ENCODE assay signal across 10 mouse cellular contexts in the genomic region with DNA sequence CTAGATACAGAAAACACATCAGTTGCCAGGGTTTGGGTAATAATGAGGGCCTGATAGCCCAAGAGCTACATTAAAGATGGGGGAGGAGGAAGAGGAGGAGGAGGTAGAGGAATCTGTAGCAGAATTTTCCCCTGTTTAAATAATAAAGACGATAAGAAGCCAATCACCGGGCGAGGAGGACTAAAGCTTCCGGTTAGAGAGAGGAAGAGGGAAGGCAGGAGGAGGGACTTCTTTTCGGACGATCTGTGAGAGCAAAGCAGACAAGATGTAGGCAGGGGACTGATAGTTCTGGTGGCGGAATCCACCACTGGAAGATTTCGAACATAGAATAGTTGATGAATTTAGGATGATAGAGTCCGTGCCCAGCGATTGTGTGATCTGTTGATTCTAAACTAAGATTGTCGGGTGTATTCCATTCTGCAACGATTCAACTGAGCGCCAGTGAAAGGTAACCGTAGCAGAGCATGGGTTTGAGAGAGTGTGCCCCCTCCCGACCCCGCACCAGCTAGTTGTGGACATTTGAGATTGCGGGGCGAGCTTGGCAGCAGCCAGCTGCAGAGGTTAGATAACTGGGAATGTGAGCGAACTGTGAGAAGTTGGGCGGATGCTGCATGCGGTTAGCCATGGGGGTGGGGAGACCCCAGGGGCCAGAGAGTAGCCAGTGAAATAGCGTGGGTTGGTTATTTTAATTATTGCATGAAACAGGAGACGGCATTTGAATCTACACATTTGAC. TPM values are rescaled to one million over a fixed set of nuclear protein-coding genes. Genes with fewer than 3 reads are reported as not detected.
DNase-seq lines count a peak whose midpoint lies in the region; ATAC-seq lines count a peak whose summit lies in the region.
"Had no signal": no experiment of that assay in that cellular context is flagged by ENCODE, and none has a peak within 500 bp of the region (broad histone marks: within the 10 kb centered on the region; RNA-seq: fewer than 3 reads in every experiment).

No protein-coding gene starts in this region.

- peak overlapping the region; percentile 38 to 57 for H3K4me3 ChIP-seq in heart, embryonic 14.5 days (ENCODE audit: control insufficient read depth in 1 of 2, insufficient read depth in 1 of 2, low read depth in 1 of 2, low read length in 2 of 2)
- H3K4me3 ChIP-seq in embryonic facial prominence, embryonic 10.5 days: 0 out of 2 replicates have a peak overlapping the region, but pooled peaks have one; percentile 23

- intact Hi-C loops in heart, postnatal 14 days (cut with DNase I): no loop called here

- no peaks in the 10 kb centered on the region for H3K27me3 ChIP-seq in heart, embryonic 14.5 days (ENCODE audit: control insufficient read depth, insufficient read depth, low read length)
- no peaks in the 10 kb centered on the region for H3K27me3 ChIP-seq in embryonic facial prominence, embryonic 10.5 days (replicated peaks; ENCODE audit: low read depth, poor library complexity, severe bottlenecking)

- H3K9ac ChIP-seq in heart, embryonic 14.5 days (ENCODE audit: low read length): peak overlapping the region; percentile 27

- no peak for DNase-seq in heart, postnatal 14 days
- peak; percentile 72 for DNase-seq in ES-CJ7 (ENCODE audit: low read depth, low spot score)
- no peak for DNase-seq in embryonic facial prominence, embryonic 10.5 days (ENCODE audit: low spot score)
- peak; percentile 5 for DNase-seq in lung, postnatal 10 days
- DNase-seq in cerebellum, adult 11-12 months: no peak
- no peak for DNase-seq in ovary, postnatal 14 days (ENCODE audit: low spot score)
- DNase-seq in right cerebral cortex, postnatal 4 days: no peak
- DNase-seq: embryo, embryonic 11 days had no signal

- H3K4me1 ChIP-seq in heart, embryonic 14.5 days (ENCODE audit: control insufficient read depth in 2 of 2, insufficient read depth in 2 of 2, low read length in 2 of 2): no peaks in the 10 kb centered on the region
- H3K4me1 ChIP-seq in embryonic facial prominence, embryonic 10.5 days: peaks cover 21% of the 10 kb centered on the region

- no peaks in the 10 kb centered on the region for H3K36me3 ChIP-seq in heart, embryonic 14.5 days (ENCODE audit: control insufficient read depth, insufficient read depth, low read length)
- H3K36me3 ChIP-seq in embryonic facial prominence, embryonic 10.5 days (replicated peaks): no peaks in the 10 kb centered on the region

- ATAC-seq in heart, embryonic 14.5 days (ENCODE audit: insufficient number of reproducible peaks, insufficient read depth, low FRiP score, low read depth): no peak
- ATAC-seq: Patski had no signal

- H3K4me2 ChIP-seq in heart, embryonic 14.5 days (ENCODE audit: low read length): peak overlapping the region; percentile 39

- 48% methylated on average over 23 of the region's 23 CpGs for WGBS in heart, embryonic 14.5 days
- WGBS in embryonic facial prominence, embryonic 10.5 days: 78% methylated on average over 23 of the region's 23 CpGs

- H3K27ac ChIP-seq in heart, embryonic 14.5 days (replicated peaks in 1 of 2; ENCODE audit: control insufficient read depth in 1 of 2, insufficient read depth in 1 of 2, low read depth in 2 of 2, low read length in 2 of 2): no peak overlapping the region
- H3K27ac ChIP-seq in embryonic facial prominence, embryonic 10.5 days (replicated peaks): no peak overlapping the region

- no peaks in the 10 kb centered on the region for H3K9me3 ChIP-seq in heart, embryonic 14.5 days (ENCODE audit: control insufficient read depth, low read length)
- no peaks in the 10 kb centered on the region for H3K9me3 ChIP-seq in embryonic facial prominence, embryonic 10.5 days

RNA-seq across cellular contexts. Expression of gene Pdzrn4, which starts 52.4 kb away (rescaled TPM):
- 1.00 and 1.0 TPM in 2 replicates for polyA plus RNA-seq in heart, embryonic 14.5 days (2014; fragmentation: Nextera tagmentation; extraction: Ambion mirVana)
- total RNA-seq in heart, postnatal 14 days (2021): 1 to 10 TPM; 1.8 to 2.9 TPM
- polyA plus RNA-seq in embryonic facial prominence, embryonic 10.5 days (2016; fragmentation: Nextera tagmentation; extraction: Ambion mirVana): 1.3 and 2.1 TPM in 2 replicates
- polyA plus RNA-seq: Patski had no signal

Comparison
In these comparisons a context has a peak if more than half of its experiments do, and no peak if none do; other contexts are left out.
1. DNase-seq: peak in ES-CJ7 (single experiment) and lung, postnatal 10 days (single experiment); none in heart, postnatal 14 days (0 of 2), embryonic facial prominence, embryonic 10.5 days (single experiment), cerebellum, adult 11-12 months (single experiment), ovary, postnatal 14 days (single experiment) and right cerebral cortex, postnatal 4 days (single experiment).